Mouse (Mus musculus) cerebellum, postnatal 14 days (tissue): ENCODE measurements at regions not wholly inside any gene's neighbourhood (a gene's known extent, or its start where the extent isn't known, plus 50 kb on each side); places are given as distances from the start of the nearest gene placed in this dataset.

ENCODE experiments used
- DNase-seq, 2 experiments: peaks; one replicate each; pipeline ENCODE4 v3.0.0; 2021; ENCODE audit warnings: mixed read lengths in 2 of 2

GRCm38 (mm10) chr17:9484098-9484497, 62.2 kb downstream of the Gm17728 start:
- DNase-seq: peak in 1 of 2 experiments; percentile 1

DNA sequence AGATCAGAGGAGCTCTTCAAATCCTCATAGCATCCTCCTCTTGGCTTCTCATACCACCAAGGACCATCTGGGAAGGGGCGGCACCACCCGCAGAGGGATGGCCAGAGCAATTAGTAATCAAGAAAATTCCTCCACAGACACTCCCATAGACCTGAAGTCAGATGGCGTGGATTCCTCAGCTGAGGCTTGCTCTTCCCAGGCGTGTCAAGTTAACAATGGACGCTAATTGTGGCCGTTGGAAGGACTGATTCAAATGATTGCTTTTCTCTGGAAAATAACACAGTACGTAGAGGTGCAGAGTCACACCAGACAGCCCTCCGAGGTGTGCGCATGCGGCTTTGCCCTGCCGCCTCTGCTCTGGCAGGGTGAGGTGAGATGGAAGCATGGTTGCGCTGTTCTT, 62.7 kb downstream of the Gm17728 start:
- DNase-seq: no peak

DNA sequence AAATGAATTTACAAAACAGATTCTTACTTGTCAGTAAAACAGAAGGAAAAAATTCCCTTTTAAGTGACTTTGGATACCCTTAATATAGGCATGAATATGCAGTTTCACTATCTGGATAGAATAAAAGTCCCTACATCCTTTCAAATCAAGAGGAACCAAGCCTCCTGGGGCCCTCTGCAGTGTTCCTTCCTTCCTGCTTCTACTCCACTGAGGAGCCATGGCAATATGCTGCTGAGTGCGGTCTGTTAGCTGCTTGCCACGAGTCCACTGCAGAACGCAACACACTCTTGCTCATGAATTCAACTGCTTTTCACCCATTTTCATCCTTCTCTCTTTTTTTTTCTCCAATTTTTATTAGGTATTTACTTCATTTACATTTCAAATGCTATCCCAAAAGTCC, 107.5 kb downstream of the Gm17728 start:
- DNase-seq: no peak

DNA sequence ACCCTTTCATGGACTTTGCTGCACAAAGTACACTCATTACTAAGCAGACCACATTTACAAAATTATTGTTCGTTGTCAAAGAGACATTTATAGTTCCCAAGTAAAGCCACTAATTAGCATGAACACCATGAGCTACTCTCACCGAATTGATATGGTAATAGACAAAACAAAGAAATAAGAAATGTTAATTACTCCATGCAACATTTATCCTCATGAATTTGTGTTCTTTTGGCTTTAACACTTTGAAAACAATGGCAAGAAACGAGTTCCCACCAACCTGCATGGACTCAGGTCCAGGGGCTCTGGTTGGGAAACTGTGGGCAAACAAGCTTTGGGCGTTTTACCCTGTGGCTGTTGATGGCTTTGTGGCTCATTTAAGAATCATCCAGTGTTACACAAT, 114.2 kb downstream of the Gm17728 start:
- DNase-seq: no peak

DNA sequence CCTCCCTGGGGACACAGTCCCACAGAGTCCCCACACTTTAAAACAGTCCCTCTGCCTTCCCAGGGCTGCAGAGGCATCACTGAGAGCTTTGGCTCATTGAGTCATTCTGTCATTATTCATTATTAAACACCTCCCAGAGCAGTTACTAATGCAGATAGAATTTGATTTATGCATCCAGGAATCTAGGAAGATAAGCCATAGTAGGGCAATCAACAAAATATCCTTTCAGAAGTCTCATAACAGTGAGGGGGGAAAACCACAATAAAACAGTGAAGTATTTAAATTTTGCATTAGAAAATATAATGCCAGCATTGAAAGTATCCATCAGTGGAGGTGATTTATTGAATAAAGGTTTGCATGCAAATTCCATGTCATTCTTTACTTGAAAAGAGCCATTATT, 116.5 kb downstream of the Gm17728 start:
- no peak for DNase-seq

- no peak for DNase-seq
Observed at GRCm38 (mm10) chr17:9540156-9540555, 118.3 kb downstream of the Gm17728 start.

GRCm38 (mm10) chr17:9543224-9543797, 121.5 kb downstream of the Gm17728 start:
- DNase-seq: no peak

- no peak for DNase-seq
Observed at GRCm38 (mm10) chr17:9557544-9557943, 112.0 kb downstream of the Pabpc6 start.

GRCm38 (mm10) chr17:9566846-9567245, 102.7 kb downstream of the Pabpc6 start:
- DNase-seq: no peak

- peak in 1 of 2 experiments; percentile 15 for DNase-seq
Observed at GRCm38 (mm10) chr17:9579401-9580371, 89.8 kb downstream of the Pabpc6 start.

DNA sequence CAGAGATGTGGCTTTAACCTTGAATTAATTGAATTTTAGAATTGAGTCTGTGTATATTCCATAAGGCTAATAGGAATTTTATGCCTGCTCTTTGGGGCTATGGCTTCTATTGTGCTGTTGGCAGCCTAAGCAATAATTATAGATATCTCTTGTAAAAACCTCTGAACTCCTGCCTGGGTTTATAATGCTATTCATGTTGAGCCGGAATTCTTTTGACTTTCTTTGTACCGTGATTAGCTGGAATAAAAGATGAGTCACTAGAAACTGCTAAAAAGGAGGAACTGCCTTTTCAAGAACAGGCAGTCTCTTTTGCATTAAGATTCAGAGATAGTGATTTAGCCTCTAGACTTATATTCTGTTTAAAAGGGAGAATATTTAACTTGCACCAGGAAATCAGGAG, 71.4 kb downstream of the Pabpc6 start:
- no peak for DNase-seq

DNA sequence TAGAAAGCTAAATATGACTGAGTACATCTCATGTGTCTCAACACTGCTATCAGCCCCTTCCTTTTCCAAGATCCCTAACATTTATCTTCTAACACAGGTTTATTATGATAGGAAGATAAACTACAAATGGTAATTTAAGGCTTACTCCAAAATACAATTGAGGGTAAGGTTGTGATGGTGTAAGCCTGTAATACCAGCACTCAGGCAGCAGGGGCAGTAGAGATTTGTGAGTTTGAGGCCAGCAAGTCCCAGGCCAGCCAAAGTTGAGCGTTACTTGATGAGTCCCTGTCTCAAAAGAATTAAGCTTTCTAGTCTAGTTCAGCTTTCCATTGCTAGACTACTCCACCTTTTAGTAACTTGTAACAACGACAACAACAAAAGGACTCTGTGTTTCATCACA, 69.1 kb downstream of the Pabpc6 start:
- DNase-seq: no peak
